Mouse (Mus musculus) MEL (cell line): ENCODE results near the gene Pecam1.

ENCODE experiments used
- CHD2 ChIP-seq: IDR thresholded peaks from 2 replicates; pipeline ENCODE4 v1.6.1; 2011; ENCODE audit warnings: low read length, improper control_type of control experiment
- CTCF ChIP-seq, 3 experiments: IDR thresholded peaks in 2 of 3; conservative IDR thresholded peaks in 1 of 3; 2 replicates each; pipeline ENCODE4 v1.5.1; 2011 to 2012; ENCODE audit warnings: low read length in 3 of 3, low read depth in 2 of 3, mild to moderate bottlenecking in 2 of 3, improper control_type of control experiment in 1 of 3, inconsistent platforms in 1 of 3, mixed read lengths in 1 of 3, moderate library complexity in 1 of 3; ENCODE audit not compliant: control insufficient read depth in 1 of 3, insufficient read depth in 1 of 3, poor library complexity in 1 of 3, severe bottlenecking in 1 of 3
- E2F4 ChIP-seq: IDR thresholded peaks from 2 replicates; pipeline ENCODE4 v1.6.1; 2011; ENCODE audit warnings: low read depth, low read length, improper control_type of control experiment, borderline replicate concordance
- GABPA ChIP-seq: IDR thresholded peaks from 2 replicates; pipeline ENCODE4 v1.6.1; 2012; ENCODE audit warnings: low read depth, mild to moderate bottlenecking, inconsistent platforms, low read length, improper control_type of control experiment, moderate library complexity
- MEF2A ChIP-seq: IDR thresholded peaks from 2 replicates; pipeline ENCODE4 v1.6.1; 2014; ENCODE audit warnings: low read depth, mild to moderate bottlenecking, inconsistent platforms, low read length, improper control_type of control experiment; ENCODE audit not compliant: poor library complexity, insufficient replicate concordance, severe bottlenecking; ENCODE audit errors: extremely low read depth
- POLR2A ChIP-seq, 2 experiments: IDR thresholded peaks; 2 replicates each; pipeline ENCODE4 v1.6.1; 2011 to 2012; ENCODE audit warnings: low read length in 2 of 2, mild to moderate bottlenecking in 2 of 2, control low read depth in 1 of 2, improper control_type of control experiment in 1 of 2, low read depth in 1 of 2, moderate library complexity in 1 of 2; ENCODE audit not compliant: control insufficient read depth in 1 of 2, insufficient read depth in 1 of 2, poor library complexity in 1 of 2
- TAL1 ChIP-seq: IDR thresholded peaks from 2 replicates; pipeline ENCODE4 v1.6.1; 2012; ENCODE audit warnings: mild to moderate bottlenecking, inconsistent platforms, low read length, moderate library complexity, mixed read lengths
- TCF12 ChIP-seq: IDR thresholded peaks from 2 replicates; pipeline ENCODE4 v1.6.1; 2014; ENCODE audit warnings: low read depth, mild to moderate bottlenecking, inconsistent platforms, low read length, improper control_type of control experiment, moderate library complexity
- ZKSCAN1 ChIP-seq: IDR thresholded peaks from 2 replicates; pipeline ENCODE4 v1.6.1; 2012; ENCODE audit warnings: low read depth, mild to moderate bottlenecking, inconsistent platforms, low read length, improper control_type of control experiment, moderate library complexity

DNA sequence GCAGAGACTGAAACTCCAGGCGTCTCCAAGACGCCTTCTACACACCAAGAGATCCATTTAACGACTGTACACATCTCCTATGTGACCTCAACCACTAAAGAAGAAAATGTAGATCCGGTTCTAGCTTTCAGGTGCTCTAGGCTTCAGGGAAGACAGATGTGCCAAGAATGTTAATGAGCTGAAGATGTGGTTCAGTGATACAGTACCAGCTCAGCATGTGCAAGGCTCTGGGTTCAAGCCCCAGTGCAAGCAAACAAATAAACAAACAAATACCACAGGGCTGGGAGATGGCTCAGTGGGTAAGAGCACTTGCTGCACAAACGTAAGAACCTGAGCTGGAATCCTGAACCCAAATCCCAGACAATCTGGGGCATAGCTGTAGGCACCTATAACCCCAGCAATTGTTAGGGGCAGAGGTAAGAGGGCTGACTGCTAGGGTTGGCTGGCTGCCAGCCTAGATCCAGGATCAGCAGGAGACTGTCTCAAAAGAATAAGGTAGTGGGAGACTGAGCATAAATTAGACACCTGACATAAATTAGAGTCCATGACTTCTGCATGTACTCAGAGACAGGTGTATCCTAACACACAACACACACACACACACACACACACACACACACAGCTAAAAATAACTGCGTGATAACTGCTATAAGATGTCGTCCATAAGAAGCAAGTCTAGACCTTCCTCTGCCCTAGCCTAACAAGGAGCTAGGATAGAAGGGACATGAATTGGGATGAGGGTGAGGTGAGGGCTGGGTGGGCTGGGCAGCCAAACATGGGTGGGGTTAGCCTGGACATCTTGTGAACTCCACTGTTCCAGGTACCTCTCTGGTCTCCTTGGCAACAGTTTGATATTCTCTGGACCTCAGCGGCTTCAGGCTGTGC, 76.5 kb downstream of the Pecam1 start:
- no peak for TF ChIP-seq GABPA
- TF ChIP-seq CHD2 = no peak
- no peak for TF ChIP-seq CTCF (IDR thresholded peaks at IDR 0.05 in 2 of 3, conservative IDR thresholded peaks at IDR 0.05 in 1 of 3; ENCODE audit: control insufficient read depth in 1 of 3, insufficient read depth in 1 of 3, low read depth in 2 of 3, low read length in 3 of 3, poor library complexity in 1 of 3, severe bottlenecking in 1 of 3)
- TF ChIP-seq MEF2A = peak; percentile 38; the same call in 1 of the 2 replicates
- TF ChIP-seq E2F4 = no peak
- no peak for TF ChIP-seq POLR2A (IDR thresholded peaks at IDR 0.05; ENCODE audit: control insufficient read depth in 1 of 2, insufficient read depth in 1 of 2, low read depth in 1 of 2, low read length in 2 of 2, poor library complexity in 1 of 2)
- no peak for TF ChIP-seq TCF12
- no peak for TF ChIP-seq TAL1
- TF ChIP-seq ZKSCAN1 = no peak
